Mouse (Mus musculus) B cell, adult 2 months (primary cell): ENCODE measurements at regions not wholly inside any gene's neighbourhood (a gene's known extent, or its start where the extent isn't known, plus 50 kb on each side); places are given as distances from the start of the nearest gene placed in this dataset.
A peak's percentile ranks its signal among the peaks of the same experiment; 100 is the strongest.

Source experiments
- DNase-seq, 2 experiments: peaks; one replicate each; pipeline ENCODE4 v3.0.0; 2022

DNA sequence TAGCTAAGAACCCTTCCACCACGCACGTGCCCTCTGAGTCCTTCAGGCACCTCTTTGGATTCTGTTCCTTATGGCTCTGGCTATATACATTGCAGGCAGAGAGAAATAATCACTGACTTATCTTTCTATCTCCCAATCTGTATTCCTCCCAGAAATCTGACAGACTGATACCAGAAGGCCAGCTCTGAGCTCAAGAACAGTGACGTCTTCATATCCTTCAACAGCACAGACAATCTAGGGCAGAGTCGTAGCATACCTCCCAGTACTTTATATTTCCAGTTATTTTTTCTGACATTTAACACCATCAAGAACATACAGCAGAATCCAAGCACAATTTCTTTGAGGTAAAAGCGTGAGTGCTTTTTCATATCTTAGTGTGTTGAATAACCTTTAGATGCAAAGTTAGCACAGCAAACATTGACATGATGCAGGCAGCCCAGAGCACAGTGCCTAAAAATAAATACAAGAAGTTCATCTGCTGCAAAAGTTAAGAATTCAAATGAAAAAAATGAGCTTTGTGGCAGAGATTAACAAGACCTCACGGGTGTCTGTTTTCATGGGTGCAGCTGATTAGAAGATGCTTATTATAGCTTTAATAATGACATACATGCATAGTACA lies 358.1 kb upstream of the Satb1 start:
- DNase-seq: no peak

DNA sequence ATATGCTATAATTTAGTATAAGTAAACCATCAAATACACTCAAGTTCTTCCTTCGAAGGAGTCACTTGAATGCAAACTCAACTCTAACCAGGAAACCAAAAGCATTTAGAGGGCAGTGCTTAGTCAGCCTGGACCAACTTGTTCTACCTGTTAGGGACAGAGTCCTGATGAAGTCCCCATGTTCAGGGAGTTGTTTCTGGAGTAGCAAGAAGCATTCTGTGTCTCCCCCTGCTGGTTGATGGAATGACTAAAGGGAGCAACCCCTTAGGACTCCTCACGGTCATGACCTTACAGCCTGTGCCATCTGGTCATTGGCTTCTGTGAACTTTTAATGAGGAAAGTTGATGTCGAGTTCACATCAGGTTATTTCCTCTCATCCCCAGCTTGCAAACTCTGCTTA lies 349.6 kb upstream of the Satb1 start:
- DNase-seq: peak; percentile 85 to 88

DNA sequence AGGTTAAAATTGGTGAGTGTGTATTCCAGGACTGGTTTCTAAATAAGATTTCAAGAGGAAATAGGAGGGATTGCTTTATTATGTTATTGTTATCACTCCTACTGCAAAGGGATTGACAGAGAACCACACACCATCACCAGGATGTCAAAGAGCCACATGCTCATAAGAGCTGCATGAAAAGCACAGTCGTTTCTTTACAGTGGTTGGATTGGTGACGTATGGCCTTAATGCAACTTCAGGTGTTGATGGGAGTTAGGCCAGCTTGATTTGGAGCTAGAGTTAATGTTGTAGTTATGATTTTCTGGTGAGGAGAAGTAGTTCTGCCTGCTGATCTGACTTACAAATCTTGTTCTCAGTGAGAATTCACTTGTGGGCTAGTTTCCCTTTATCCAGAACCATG lies 344.9 kb upstream of the Satb1 start:
- no peak for DNase-seq

DNA sequence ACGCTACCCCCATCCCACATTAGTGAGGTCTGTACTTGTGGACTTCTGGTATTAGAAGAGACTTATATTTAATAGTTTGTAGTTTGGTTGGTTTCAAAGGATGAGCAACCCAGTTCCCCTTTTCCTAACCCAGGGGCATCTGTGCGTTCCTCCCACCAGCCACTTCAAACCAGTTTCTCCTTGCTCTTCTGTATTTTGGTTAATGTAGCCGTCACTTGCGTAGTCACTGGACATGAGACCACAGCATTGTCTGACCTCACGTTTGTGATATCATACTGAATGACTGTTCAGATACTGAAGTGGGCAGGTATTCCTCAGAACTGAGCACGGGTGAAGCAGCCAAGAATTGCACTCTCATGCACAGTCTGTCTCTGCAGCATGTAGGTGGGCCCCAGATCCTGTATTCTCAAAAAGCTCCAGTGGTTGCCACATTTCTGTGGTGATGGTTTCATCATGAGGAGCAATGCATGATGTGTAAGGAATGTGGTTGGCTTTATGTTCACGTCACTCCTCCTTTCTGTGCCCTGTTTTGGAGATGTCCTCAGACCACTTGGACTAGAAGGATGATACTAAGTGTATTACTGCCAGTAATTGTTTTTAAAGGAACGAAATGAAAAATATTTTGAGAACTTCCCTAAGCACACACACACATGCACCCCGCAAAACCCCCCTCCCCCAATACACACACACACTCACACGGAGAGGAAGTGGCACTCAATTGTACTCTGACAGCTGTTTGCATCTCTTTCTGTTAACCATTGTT lies 335.2 kb upstream of the Satb1 start:
- peak; percentile 63 for DNase-seq

DNA sequence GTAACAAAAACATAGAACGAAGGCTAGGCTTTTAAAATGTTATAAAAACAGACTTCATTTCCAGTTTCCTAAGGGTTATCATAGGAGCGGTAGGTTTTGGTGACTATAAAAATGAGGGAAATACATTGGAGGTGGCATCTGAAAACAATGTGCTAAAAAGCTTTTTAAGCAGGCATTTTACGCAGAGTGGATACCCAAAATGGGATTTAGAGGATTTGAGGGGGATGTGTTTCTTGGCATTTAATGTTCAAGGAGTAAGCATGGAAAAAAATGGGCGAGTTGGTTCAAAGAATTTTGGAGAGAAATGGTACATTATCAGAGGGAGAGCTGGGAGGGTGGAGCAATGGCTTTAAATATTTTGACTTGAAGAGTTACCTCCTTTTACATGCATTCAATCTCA lies 334.6 kb upstream of the Satb1 start:
- DNase-seq: no peak

DNA sequence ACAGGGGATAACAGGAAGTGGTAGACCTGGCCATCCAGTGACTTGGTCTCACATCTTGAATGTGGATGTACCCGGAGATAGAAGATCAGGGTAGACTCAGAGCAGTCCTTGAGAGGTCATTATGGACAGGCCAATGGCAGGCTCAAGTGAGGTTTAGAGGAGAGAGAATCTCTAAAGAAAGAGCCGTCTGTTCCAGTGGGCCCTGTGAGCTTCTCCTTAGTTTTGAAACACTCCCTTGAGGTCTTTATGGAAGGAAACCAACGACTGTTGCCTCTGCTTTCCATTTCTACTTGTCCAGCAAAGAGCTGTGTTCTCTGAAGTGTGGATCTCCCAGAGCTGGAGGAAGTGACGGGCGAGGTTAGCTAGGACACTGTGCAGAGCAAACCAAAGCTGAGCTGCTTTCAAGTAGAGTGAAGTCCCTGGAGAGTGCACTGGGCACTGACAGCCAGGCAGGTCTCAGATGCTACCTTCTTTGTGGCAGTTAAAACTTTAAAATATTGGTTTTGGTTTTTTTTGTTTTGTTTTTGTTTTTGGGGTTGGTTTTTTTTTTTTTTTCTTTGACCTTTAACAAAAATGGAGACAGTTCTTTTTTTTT lies 332.9 kb upstream of the Satb1 start:
- DNase-seq: peak; percentile 44 to 50

DNA sequence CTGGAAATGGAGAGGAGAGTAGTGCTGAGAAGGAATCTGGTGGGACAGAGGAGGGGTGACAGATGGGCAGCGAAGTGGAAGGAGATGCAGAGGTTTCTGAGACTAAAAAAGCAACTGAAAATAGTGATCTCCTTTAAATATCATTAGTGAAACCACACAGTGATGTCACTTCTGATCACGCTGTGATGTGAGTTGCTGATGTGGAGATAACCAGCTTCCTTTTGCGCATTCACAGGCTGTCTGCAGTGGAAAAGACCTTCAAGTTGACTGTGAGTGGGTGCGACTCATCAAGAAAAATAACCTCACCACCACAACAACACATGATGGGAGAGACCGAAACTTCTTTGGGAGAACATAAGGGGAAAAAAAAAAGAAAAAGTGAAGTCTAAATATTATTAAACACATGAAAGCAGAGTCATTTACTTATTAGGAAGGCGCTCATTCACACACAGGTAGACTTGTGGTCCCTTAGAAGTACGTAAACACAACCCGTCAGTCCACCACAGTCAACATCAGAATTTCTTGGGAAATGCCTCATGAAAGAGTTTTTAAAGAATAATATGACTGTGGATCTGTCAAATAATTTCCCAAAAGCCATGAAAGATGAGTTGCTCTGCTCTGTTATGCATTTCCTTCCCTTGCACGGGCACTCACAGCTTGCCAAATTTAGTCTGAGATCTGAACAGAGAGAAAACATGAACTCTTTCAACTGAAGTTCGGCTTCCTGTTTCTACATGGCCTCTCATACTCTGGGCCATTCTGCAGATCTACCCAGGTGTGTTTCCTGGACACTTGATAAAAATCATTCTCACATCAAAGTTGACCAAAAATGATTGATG lies 329.7 kb upstream of the Satb1 start:
- peak; percentile 76 to 80 for DNase-seq

DNA sequence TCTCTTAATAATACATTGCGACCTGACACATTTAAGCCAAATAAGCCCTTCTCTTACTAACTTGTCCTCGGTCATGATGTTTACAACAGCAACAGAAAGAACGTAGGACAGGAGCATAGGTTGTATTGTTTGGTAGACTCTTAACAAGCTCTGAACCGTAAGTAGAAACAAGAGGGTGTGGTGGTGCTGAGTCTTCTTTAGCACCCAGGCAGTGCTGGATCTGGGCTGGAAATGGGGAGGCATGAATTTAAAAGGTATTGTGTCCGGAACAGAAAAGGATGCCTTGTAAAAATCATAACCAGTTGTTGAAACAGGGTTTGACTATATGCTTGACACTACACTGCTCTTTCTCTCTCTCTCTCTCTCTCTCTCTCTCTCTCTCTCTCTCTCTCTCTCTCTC lies 317.4 kb upstream of the Satb1 start:
- no peak for DNase-seq

DNA sequence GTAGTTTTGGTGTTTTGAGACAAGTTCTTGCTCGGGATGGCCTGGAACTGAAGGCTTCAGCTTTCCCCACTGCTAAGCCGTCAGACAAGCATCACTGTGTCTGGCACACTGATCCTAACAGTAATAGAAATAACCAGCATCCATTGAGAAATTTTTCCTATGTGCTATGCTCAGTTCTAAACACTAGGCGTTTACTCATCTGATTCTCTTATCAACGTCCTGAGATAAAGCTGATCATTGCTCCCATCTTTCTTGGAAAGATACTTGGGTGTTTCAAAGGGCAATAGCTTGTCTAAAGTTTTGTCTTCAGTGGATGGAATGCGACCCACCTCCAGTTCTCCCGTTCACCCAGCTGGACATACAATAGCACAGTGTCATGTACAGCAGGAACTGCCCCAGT lies 316.7 kb upstream of the Satb1 start:
- DNase-seq: no peak

DNA sequence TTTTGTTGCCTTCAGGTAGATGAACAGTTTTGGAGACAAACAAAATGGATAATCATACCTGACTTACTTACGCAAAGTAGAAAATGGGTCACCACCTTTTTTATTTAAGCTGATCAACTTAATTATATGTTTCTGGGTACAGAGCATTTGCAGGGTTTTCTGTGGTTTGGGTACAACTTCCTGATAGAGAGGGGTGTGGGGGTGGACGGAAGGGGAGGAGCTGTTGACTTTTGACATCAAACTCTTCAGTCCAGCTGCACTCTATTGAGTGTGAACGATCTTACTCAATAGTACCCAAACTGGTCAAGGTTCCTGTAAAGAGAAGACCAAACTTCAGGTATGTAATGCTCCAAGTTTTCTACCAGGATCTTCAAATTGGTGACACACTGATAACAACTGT lies 316.0 kb upstream of the Satb1 start:
- peak; percentile 65 for DNase-seq

DNA sequence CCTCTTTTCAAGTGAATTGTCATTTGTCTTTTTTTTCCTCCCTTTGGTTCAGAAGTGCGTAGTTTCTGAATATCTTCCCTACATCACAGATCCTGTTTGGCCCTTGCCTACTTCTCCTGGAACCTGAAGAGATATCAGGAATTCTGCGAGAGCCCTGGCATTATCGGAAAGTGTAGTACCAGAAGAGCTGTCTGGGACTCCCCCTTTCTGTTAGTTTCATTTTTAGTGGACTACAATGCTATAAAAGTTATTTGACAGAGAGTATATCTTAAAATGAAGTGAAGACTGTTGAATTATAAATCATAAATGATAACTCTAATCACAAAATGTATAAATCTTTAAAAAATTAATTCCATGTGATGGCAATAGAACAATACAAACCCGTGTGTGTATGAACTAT lies 270.8 kb upstream of the Satb1 start:
- no peak for DNase-seq

DNA sequence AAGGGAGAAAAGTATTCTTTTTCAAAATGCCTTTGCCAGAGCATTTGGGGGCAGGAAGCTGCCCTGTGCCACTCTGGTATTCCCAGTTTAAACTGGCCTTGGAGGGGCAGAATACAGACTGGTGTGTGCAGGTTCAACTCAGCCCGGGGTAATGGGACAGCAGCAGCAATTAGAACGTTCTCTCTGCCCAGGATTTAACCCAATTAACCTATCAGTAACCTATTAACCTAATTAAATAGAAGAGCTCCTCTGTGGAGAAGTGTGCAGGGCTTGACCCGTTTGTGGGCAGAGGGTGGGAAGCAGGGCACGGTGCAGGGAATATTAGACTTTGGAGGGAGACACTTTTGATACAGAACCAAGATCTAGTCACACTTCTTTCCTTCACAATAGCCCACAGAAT lies 252.7 kb upstream of the Satb1 start:
- DNase-seq: no peak

DNA sequence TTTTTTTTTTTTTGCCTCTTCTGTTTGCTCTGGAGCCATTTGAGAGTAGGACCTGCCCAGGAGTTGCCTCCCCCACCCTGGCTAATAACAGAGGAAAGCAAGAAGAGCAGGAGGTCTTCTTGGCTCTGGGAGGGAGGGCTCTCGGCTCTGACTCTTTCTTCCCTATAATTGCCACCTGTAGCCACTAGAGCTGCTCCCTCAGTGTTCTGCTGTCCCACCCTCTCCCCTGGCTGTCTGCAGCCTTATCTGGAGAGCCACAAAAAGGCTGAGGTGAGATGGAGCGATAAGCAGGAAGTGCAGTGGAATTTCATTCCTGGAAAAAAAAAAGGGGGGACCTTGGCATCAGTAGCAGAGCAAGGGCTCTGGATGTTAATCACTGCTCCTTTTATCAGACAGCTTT lies 251.4 kb upstream of the Satb1 start:
- no peak for DNase-seq

DNA sequence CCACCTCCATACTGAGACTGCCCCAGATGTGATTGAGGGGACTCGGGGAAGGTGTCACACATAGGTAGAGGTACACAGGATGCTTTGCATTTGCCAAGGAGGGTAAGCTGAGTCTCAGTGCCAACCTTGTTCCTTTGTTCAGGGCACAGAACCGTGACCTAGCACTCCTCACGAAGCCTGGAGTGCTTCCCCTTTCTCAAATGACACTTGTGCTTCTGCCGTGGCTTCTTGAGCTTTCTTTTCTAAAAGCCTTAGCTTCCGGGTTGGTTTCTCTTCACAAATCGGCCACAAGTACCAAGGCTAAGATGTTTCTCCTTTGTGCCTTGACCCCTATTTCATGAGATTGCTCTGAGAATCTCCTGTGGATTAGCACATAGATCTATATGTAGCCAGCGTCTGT lies 246.2 kb upstream of the Satb1 start:
- DNase-seq: peak; percentile 63 to 66

DNA sequence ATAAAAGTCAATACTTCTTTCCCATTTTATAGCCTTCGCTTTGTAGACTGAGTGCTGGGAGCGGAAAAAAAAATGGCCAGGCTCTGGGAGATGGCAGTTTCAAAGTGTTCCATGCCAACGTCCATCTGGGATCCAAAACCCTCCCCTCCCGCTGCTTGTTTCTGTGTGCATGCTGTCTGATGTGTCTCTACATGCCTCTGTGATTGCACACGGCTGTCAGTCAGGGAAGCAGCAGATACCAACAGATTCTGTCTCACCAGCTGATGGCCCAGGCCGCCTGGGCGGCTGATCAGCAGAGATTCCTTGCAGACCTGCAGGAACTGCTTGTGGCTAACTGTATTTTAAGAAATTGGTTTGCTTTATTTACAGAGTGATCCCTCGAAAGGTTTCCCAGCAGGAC lies 245.4 kb upstream of the Satb1 start:
- no peak for DNase-seq

DNA sequence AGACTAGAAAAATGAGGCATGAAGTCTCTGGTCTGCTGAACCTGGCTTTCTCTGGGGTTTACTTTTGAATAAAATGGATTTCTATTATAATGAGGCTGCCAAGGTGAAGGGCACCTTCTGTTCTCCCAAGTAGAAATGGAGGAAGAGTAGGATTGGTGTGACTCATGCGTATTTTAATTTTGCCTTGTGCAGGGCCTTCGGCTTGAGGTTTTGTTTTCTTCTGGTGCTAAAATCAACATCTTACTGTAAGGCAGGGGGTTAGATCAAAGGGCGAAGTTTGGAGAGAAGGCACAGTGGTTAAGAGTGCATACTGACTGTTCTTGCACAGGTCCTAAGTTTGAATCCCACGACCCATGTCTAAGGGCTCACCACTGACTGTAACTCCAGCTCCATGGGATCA lies 244.9 kb upstream of the Satb1 start:
- DNase-seq: no peak

DNA sequence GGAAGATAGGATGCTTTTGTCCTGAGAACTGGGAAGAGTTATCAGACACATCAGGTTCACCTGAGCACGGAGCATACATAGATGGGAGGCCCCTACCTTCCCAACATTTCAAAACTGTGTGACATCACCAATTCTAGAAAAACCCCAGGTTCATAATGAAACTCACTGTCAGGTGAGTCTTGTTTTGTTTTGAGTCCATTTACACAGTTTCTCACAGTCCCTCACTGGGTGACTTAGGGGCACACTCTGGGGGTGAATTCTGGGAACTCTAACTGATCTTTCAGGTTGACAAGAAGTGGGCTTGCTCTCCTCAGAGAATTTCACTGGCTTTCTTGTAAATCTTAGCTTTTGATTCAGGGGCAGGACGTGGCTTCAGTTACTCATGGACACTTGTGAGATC lies 243.7 kb upstream of the Satb1 start:
- DNase-seq: no peak

DNA sequence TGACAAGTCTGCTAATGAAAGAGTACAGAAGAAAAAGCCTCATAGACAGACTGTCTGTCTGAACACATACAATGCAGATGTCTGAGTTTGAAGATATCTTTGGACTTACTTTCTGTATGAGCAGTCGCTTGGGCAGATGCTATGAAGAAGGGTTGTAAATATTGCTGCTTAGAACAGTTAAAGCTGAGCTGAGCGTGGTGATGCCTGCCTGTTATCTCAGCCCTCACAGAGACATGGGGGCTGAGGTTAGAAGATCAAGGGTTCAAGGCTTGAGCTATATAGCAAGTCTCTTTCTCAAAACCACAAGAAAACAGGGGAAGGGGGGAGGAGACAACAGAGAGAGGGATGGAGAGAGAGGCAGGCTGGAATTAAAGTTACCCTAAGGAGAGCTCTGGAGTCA lies 234.6 kb upstream of the Satb1 start:
- no peak for DNase-seq

DNA sequence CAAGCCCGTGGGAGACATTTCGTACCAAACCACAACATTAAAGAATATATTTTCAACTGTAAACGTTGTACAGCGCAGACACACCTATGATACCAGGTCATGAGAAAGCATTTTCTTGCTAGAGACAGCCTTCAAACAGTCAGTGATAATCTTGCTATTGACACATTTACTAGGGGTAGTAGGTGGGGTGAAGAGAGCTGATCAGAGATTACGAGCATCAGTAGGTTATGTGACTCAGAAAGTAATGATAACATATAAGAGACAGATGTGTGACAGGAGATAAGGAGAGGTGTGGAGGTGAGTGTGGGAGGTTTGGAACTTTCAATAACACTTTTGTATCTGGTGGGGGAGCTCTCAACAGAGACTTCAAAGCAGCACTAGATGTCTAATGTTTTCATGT lies 231.5 kb upstream of the Satb1 start:
- DNase-seq: no peak

DNA sequence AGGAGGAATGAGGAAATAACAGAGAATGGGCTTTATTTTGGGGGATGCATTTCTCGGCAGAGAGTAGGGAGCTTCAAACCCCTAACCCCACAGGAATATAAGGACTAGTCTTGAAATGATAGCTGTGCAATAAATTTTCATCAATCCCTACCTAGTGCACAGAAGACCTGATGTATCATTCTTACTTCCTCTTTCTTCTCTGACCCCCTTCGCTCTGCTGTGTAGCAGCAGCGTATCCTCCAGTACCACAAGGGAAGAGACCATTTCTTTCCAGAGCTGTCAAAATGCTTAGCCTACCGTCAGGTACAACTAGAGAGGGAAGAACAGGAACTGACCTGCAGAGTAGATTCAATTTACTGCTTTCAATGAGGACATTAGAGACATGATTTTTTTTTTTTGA lies 230.0 kb upstream of the Satb1 start:
- peak; percentile 30 to 40 for DNase-seq

DNA sequence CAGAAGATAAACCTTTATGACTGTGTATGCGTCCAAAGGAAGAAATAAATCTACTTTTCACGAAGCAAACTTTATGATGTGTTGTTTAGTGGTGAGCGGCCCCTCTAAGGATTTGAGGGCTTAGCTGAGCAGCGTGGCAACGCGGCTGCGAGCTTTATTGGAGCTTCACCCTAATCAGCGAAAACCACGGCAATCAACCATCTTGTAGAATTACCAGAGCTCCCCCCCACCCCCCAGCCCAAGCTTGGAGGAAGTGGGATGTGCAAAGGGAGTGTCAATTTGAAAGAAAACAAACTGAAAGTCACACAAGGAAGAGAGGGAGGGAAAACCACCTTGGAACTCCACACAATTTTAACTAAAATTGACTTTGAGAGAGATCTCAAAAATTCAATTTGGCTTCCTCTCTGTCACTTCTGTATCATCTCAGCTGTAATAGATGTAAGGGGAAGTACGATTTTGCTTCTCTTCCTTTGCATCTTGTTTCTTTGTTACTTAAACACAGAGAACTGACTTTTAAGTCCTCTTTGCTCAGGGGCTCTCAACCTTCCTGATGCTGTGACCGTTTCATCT lies 229.1 kb upstream of the Satb1 start:
- DNase-seq: peak; percentile 28 to 33

DNA sequence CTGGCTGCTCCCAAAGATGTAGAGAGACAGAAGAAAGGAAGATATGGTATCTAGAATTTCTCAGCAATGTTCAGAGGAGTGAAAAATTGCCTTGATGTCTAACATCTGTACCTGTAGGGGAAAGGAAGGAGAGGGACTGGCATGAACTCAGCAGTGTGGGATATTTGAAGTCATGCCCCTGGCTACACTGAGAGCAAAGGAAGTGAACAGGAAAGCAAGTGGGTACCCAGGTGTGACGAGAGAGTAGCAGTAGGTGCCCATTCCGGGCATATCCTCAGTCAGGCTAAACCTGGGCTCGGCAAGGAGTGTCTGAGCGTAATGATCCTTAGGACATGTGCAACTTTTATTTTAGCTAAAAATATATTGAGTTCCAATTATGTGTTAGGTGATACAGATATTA lies 203.4 kb upstream of the Satb1 start:
- DNase-seq: no peak

DNA sequence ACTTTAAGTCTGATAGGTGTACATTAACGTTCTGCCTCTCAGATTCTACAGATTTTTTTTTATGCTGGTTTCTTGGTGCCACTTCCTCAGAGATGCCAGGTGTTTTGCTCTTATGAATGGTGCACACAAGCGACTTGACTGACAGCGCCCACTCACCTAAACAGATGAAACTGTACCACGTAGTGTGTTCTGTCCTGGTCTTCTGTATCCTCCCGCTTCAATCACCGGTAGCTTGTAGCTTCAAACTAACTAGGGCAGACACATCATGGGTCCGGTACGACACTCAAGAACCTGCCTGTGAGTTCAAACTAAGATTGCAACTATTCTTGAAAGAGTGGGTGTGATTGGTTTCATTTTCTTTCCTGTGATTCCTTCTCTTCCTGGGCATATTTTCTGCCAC lies 198.0 kb upstream of the Satb1 start:
- no peak for DNase-seq
